ENCODE assay signal across 13 mouse cellular contexts in the genomic region with DNA sequence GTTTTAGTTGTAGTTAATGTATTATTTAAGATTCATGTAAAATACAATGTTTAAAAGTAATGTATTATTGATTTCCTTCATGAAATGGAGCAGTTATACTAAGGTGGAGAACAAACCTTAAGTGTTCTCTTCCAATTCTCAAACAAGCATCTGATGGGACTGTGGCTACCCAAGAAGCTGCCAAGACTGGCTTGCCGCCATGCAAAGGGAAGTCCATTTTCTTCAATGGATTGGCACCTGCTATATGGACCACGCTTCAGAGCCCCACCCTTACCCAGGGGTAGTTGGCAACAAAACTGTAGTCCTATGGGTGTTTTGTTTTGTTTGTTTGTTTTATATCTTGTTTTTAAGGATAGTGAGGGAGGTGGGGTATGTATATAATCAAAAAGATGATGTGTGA.
"Had no signal": no experiment of that assay in that cellular context is flagged by ENCODE, and none has a peak within 500 bp of the region (broad histone marks: within the 10 kb centered on the region; RNA-seq: fewer than 3 reads in every experiment).

No protein-coding gene starts in this region.

- DNase-seq: cerebellum, adult 8-10 months; cerebellum, adult 9-11 months; cerebellum, postnatal 36 days; embryo, embryonic 11 days; forebrain, postnatal 0 days; gastrocnemius, adult 2 months; gastrocnemius, postnatal 10 days; gastrocnemius, postnatal 14 days; gastrocnemius, postnatal 25 days; gastrocnemius, postnatal 36 days; heart, adult 11 months; heart, adult 18-20 months; heart, adult 2 months had no signal
